Mouse (Mus musculus) v-Abl transformed pro-B cells (cell line): ENCODE results near the gene Syt7.

Experiments
- in situ Hi-C, 2 experiments: fragments of 400-800 bp; cut with MboI; formaldehyde crosslinking; loops; one replicate each; pipeline ENCODE4 v1.15.1; 2025; ENCODE audit not compliant: unreplicated experiment in 2 of 2

Gene Syt7

DNA sequence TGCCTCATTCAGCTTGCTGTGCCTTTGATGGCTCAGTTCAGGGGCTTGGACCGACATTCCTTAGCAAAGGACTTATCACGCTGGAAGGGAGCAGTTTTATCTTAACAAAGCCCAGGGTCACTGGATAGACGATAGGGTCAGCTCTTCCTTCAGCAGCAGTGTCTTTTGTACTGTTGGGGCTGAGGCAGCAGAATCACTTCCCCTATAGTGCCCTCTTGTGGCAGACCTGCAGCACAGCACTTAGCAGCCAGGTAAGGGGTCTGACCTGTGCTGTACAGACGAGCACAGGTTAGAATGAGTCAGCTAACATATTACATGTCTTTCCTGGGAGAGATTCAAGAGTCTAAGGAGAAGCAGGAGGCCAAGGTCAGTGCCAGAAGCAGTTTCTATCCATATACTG lies 113.7 kb downstream of the Syt7 start:
- in situ Hi-C loops: loop anchor here in 1 of 2 experiments (10.0 to 25.0 kb wide), 2 partner anchors 110 to 238 kb away; partner anchors contain the start of genes Ddb1 and Tkfc
